Mouse (Mus musculus) ES-Bruce4 (cell line): Measurements from ENCODE around the gene Eif1b. TPM values are rescaled to one million over a fixed set of nuclear protein-coding genes. Genes with fewer than 3 reads are reported as not detected.
A peak's percentile ranks its signal among the peaks of the same experiment; 100 is the strongest.

ENCODE experiments used
- H3K27ac ChIP-seq: 2 replicates; pipeline ENCODE4 v1.5.1; 2012; ENCODE audit warnings: low read length, inconsistent platforms; ENCODE audit not compliant: insufficient read depth
- H3K27me3 ChIP-seq: 2 replicates; pipeline ENCODE4 v1.6.1; 2012; ENCODE audit warnings: mild to moderate bottlenecking, low read length, inconsistent platforms; ENCODE audit not compliant: control insufficient read depth, poor library complexity, insufficient read depth, severe bottlenecking
- H3K36me3 ChIP-seq: 2 replicates; pipeline ENCODE4 v1.6.1; 2012; ENCODE audit warnings: inconsistent platforms, mild to moderate bottlenecking, low read length, moderate library complexity; ENCODE audit not compliant: control insufficient read depth, poor library complexity, insufficient read depth, severe bottlenecking
- H3K4me1 ChIP-seq: one replicate; pipeline ENCODE4 v1.8.1; 2011; ENCODE audit warnings: low read length; ENCODE audit not compliant: control insufficient read depth, insufficient read depth
- H3K4me3 ChIP-seq: 2 replicates; pipeline ENCODE4 v1.5.1; 2011; ENCODE audit warnings: low read depth, mild to moderate bottlenecking, low read length
- H3K9ac ChIP-seq: 2 replicates; pipeline ENCODE4 v1.6.1; 2012; ENCODE audit warnings: low read depth, mild to moderate bottlenecking, inconsistent platforms; ENCODE audit not compliant: poor library complexity, severe bottlenecking
- H3K9me3 ChIP-seq: replicated peaks from 2 replicates; pipeline ENCODE4 v1.6.1; 2012; ENCODE audit warnings: mild to moderate bottlenecking, low read length, inconsistent platforms; ENCODE audit not compliant: control insufficient read depth, poor library complexity, insufficient read depth, severe bottlenecking
- CTCF ChIP-seq: IDR thresholded peaks from one replicate; pipeline ENCODE4 v1.8.1; 2011; ENCODE audit warnings: low read depth, low read length
- EP300 ChIP-seq: IDR thresholded peaks from 2 replicates; pipeline ENCODE4 v1.6.1; 2011; ENCODE audit warnings: low read depth, low read length; ENCODE audit not compliant: insufficient read depth
- POLR2A ChIP-seq: IDR thresholded peaks from one replicate; pipeline ENCODE4 v1.8.1; 2011; ENCODE audit warnings: low read length; ENCODE audit not compliant: insufficient read depth
- polyA plus RNA-seq: library from polyadenylated mRNA; stranded (reverse); fragments of >200 nt; gene quantifications from 2 replicates; pipeline ENCODE4 v1.2.4, GENCODE M21; 2011; ENCODE audit warnings: low read depth; ENCODE audit not compliant: missing spikeins, insufficient read depth, insufficient read length

Gene Eif1b
- polyA plus RNA-seq, 1 experiment = 27.0 TPM

DNA sequence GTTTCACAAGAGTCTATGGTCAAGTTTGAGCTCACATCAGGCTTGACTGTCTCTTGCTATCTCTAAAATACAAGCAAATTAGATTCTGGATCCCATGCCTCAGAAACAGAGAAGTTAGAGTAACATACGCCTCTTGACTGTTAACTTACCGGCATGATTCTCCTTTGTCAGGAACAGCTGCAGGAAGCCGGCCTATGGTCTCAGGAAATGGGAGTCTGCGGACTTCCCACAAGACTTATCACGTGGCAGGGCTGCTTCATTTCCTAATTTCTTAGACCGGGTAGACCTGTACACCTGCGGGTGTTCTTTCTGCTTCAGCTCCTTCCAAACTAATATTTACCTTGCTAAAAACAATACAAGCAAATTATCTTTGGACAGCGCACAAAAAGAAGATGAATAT is 24.7 kb downstream of the Eif1b start:
- Histone ChIP-seq H3K27me3 (no peaks in the 10 kb centered on the region), H3K4me3 (no peak overlapping the region), H3K4me1 (no peaks in the 10 kb centered on the region), H3K9me3 (peaks cover 2% of the 10 kb centered on the region; the same call in 1 of the 2 replicates), H3K36me3 (no peaks in the 10 kb centered on the region), H3K27ac (no peak overlapping the region), H3K9ac (no peak overlapping the region)
- no peak for TF ChIP-seq EP300
- no peak for TF ChIP-seq CTCF
- no peak for TF ChIP-seq POLR2A

DNA sequence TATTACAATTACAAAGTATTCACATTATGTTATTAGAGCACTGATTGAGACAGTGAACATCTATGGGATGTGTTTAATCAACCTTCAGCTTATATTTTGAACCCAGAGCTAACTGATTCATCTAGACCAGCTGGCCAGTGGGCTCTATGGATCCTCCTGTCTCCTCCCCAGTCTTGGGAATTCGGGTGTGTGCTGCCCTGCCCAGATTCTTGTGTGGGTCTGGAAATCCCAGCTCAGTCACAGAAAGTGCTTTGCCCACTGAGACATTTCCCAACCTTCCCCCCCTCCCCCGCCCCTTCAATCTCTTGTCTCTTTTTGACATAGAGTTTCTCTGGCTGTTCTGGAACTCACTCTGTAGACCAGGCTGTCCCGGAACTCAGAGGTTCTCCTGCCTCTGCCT is 26.9 kb downstream of the Eif1b start:
- Histone ChIP-seq H3K9me3 (no peaks in the 10 kb centered on the region), H3K27me3 (no peaks in the 10 kb centered on the region), H3K4me3 (no peak overlapping the region), H3K4me1 (no peaks in the 10 kb centered on the region), H3K36me3 (no peaks in the 10 kb centered on the region), H3K9ac (no peak overlapping the region), H3K27ac (no peak overlapping the region)
- no peak for TF ChIP-seq POLR2A
- TF ChIP-seq CTCF = no peak
- TF ChIP-seq EP300 = no peak

DNA sequence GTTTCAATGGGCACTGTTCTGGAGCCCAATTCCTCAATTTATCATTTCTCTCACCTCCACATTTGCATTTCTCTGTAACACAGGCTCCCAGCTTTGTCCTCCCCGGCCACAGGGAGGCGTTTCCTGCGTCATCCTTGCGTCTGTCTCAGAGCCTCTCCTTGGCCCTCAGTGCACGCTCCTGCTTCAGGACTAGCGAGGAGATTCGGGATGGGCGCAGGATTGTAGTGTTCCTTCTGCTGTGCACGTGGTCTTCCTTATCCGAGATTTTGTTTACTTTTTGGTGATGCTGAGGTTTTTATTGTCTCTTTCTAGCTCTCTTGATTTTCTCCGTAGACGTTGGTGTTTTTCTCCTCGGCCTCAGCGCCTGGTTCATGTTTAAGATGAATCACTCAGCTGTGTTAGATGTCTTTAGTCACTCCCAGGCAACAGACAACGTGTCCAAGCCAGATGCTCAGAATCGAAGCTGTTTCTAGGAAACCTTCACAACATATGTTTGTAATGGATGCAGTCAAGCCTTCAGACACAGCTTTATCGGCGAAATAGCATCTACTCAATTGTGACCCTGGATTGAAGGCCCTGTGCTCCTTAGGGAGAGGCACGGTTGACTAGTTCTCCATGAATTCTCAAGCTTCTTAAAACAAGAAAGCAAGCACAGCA is 27.6 kb downstream of the Eif1b start:
- no peak overlapping the region for H3K27ac ChIP-seq
- H3K9me3 ChIP-seq = no peaks in the 10 kb centered on the region
- H3K4me3 ChIP-seq = no peak overlapping the region
- H3K36me3 ChIP-seq = no peaks in the 10 kb centered on the region
- H3K9ac ChIP-seq = no peak overlapping the region
- H3K4me1 ChIP-seq = no peaks in the 10 kb centered on the region
- no peaks in the 10 kb centered on the region for H3K27me3 ChIP-seq
- TF ChIP-seq POLR2A (no peak), CTCF (peak; percentile 12)

DNA sequence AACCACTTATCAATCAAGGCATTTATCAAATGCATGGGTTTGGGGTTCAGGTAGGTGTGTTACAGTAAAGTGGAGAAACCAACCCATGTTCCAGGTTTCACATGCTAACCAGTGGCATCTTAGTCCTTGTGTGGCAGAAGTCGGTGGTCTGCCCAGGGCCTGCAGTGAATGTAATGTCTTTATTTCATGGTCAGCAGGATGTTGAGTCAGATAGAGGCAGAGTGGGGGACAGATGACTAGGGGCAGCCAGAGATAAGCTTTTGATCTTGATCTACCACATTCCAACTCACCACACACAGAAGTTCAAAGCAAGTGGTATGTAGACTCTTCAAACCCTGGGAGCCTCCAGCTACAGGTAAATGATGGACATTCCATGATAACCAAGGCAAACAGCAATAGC is 29.1 kb downstream of the Eif1b start:
- Histone ChIP-seq H3K27me3 (no peaks in the 10 kb centered on the region), H3K9me3 (no peaks in the 10 kb centered on the region), H3K9ac (no peak overlapping the region), H3K4me3 (no peak overlapping the region), H3K27ac (no peak overlapping the region), H3K4me1 (no peaks in the 10 kb centered on the region), H3K36me3 (no peaks in the 10 kb centered on the region)
- TF ChIP-seq EP300 (no peak), CTCF (no peak), POLR2A (no peak)

DNA sequence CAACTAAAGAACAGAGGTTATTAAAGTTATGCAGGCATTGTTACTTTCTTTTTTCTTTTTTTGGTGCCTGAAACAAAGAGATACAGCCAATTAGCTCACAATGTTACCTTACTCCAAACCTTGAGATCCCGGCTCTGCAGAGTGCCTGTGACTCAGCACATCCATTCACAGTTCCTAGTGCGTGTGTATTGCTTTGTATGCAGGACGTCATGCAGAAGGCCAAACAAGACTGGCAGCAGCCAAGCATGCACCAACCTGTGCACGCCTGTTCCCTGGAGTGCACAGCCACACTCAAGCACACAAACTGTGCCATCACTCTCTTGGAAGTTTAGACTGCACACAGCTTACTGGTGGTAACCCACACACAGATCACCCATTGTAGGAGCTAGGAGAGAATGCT is 35.2 kb downstream of the Eif1b start:
- H3K4me3 ChIP-seq = no peak overlapping the region
- no peaks in the 10 kb centered on the region for H3K9me3 ChIP-seq
- TF ChIP-seq POLR2A = no peak
- H3K4me1 ChIP-seq = peaks cover 3% of the 10 kb centered on the region
- H3K9ac ChIP-seq = no peak overlapping the region
- no peaks in the 10 kb centered on the region for H3K36me3 ChIP-seq
- no peak overlapping the region for H3K27ac ChIP-seq
- H3K27me3 ChIP-seq = no peaks in the 10 kb centered on the region

DNA sequence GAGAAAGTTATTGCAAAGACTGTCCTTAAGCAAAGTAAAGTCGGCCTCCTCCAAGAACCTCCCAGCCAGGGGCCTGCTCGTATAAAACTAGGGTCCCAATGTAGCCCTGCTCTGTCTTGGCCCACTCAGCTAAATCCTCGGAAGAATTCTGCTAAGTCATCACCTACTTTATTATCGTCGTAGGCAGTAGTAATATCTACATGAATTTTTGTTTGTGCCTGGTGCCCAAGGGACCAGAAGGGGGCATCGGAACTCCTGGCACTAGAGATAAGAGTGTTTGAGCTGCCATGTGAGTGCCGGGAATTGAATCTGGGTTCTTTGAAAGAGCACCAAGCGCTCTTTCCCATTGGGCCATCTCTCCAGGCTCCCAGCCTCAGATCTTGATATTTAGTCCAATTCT is 35.9 kb downstream of the Eif1b start:
- Histone ChIP-seq H3K36me3 (no peaks in the 10 kb centered on the region), H3K4me3 (no peak overlapping the region), H3K27ac (no peak overlapping the region), H3K4me1 (peaks cover 3% of the 10 kb centered on the region), H3K9me3 (no peaks in the 10 kb centered on the region), H3K27me3 (no peaks in the 10 kb centered on the region), H3K9ac (no peak overlapping the region)
- TF ChIP-seq EP300 (no peak), CTCF (no peak), POLR2A (no peak)
